Mouse (Mus musculus) C2C12 (cell line): ENCODE results near the gene Gtse1.

Experiments
- CEBPB ChIP-seq: IDR thresholded peaks from one replicate; pipeline ENCODE4 v1.6.1; 2011; ENCODE audit warnings: low read depth, mild to moderate bottlenecking, control low read depth, moderate library complexity
- CTCF ChIP-seq: IDR thresholded peaks from one replicate; pipeline ENCODE4 v1.5.1; 2011; ENCODE audit not compliant: control insufficient read depth, insufficient read depth, insufficient read length
- MAX ChIP-seq: IDR thresholded peaks from one replicate; pipeline ENCODE4 v1.6.1; 2011; ENCODE audit warnings: mild to moderate bottlenecking, control low read depth
- MYOG ChIP-seq: IDR thresholded peaks from one replicate; pipeline ENCODE4 v1.6.1; 2011; ENCODE audit not compliant: control insufficient read depth, insufficient read length; ENCODE audit errors: extremely low read depth
- USF1 ChIP-seq: IDR thresholded peaks from one replicate; pipeline ENCODE4 v1.6.1; 2011; ENCODE audit warnings: low read depth, mild to moderate bottlenecking, control low read depth, moderate library complexity

DNA sequence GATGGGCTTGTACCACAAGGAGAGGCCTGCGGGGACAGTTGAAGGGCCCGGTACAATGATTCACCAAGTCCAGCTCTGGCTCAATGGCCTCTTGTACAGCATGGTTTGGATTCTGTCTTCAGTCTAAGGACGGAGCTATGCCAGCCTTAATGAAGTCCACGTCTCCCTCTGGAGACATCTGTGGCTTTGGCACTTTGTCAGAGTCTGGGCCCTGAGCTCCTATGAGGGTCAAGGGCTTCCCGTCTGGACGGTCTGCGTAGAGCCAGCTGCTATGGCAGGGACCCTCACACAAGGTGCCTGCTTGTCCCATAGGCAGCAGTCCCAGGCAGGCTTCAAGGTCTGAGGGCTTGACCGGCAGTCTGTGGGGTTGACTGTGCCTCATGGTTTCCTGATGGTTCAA, 40.8 kb downstream of the Gtse1 start:
- no peak for TF ChIP-seq CTCF
- TF ChIP-seq MAX = no peak
- no peak for TF ChIP-seq CEBPB
- TF ChIP-seq MYOG = no peak
- TF ChIP-seq USF1 = no peak
